Mouse (Mus musculus) ovary, adult 18-20 months (tissue): Measurements from ENCODE around the gene Aifm2.

Experiments used
- DNase-seq: peaks from one replicate; pipeline ENCODE4 v3.0.0; 2022; ENCODE audit warnings: low spot score, mixed read lengths

The Aifm2 gene

GRCm38 (mm10) chr10:61715996-61716864 lies 1.2 kb downstream of the Aifm2 start:
- no peak for DNase-seq

- DNase-seq: no peak
Observed at GRCm38 (mm10) chr10:61717406-61718296, 2.6 kb downstream of the Aifm2 start.

DNA sequence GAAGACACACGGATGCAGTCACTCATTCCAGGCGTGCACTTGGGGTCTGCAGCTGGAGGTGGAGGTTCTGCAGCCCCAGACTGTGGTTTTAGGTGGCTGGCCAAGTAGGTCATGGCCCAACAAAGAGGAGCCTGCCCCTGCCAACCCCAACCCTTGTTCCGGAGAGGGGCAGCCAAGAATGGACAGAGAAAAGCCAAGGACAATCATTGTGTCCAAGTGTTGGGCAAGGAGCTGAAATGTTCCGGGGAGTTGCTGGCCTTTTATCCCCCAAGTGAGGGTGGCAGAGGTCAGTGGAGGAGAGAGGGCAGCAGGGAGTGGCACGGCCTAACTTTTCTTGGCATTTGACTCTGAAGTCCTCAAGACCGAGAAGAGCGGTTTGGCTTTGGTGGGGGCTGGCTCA lies 5.3 kb downstream of the Aifm2 start:
- peak; percentile 47 for DNase-seq

- DNase-seq: no peak
Observed at GRCm38 (mm10) chr10:61722215-61722614, 7.2 kb downstream of the Aifm2 start.

- no peak for DNase-seq
Observed at GRCm38 (mm10) chr10:61723271-61723670, 8.2 kb downstream of the Aifm2 start.

DNA sequence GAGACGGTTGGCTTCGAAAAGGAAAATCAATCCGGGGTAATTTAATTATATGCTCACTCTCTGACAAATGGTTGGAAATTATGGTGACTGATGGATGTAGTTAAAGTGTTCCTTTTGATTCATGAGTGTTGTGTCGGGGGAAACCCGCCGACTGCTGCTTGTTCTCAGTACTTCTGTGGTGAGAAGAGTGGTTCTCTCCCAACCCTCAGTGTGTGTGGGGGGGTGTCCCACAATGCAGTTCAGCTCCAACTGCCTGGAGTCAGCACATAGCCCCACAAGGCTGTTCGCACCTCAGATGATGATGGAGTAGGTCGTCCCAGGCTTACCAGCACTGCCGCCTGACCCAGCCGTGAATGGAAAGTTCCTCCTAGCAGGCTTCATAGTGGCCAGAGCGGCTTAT lies 14.1 kb downstream of the Aifm2 start:
- DNase-seq: no peak

DNA sequence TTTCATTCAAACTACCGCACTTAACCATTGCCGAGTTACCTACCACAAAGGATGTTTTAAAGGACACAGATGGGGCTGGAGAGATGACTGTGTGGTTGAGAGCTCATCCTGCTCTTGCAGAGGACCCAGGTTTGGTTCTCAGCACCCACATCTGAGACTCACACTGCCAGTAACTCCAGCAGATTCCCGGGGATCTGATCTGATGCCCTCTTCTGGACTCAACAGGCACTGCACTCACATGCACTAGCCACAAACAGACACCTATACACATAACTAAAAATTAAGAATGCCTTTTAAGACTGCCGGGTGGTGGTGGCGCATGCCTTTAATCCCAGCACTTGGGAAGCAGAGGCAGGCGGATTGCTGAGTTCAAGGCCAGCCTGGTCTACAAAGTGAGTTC lies 15.1 kb downstream of the Aifm2 start:
- no peak for DNase-seq

DNA sequence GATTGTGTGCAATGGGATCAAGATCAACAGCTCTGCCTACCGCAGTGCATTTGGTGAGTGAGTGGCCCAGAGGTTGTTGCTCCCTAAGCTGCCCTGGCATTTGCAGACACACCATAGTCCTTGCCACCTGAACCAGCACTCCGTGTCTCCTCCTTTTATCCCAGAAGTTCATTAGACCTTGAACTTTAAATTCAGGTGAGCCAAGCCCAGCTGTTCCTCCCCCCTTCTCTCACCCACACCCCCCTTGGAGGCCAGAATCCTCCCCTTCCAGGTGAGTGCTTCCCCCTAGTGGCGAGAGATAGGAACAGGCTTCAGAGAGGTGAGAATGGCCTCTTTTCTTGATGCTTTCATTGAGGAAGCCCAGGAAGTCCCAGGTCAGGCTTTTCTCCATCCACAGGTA lies 19.3 kb downstream of the Aifm2 start:
- no peak for DNase-seq

GRCm38 (mm10) chr10:61736671-61737078 lies 21.6 kb downstream of the Aifm2 start:
- no peak for DNase-seq

GRCm38 (mm10) chr10:61737537-61737936 lies 22.5 kb downstream of the Aifm2 start:
- DNase-seq: no peak

GRCm38 (mm10) chr10:61738126-61738525 lies 23.1 kb downstream of the Aifm2 start:
- no peak for DNase-seq

DNA sequence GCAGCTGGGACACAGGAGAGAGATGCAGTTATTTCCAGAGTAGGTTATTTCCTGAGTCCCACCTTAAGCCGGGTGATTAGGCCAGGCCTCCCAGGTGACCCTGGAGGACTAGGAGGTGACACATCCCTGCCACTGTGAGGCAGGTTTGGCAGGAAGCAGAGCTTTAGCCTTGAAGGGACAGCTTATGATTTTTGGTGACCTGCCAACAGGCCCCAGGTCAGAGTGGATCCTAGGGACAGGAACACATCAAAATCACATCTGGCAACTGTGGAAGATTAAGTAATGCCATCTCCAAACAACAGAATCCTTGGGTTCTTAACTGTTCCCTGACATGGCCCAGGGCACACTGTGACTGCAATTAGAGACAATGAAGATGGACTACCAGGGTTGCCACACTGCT lies 26.2 kb downstream of the Aifm2 start:
- no peak for DNase-seq

- DNase-seq: no peak
Observed at GRCm38 (mm10) chr10:61741873-61742272, 26.8 kb downstream of the Aifm2 start.

DNA sequence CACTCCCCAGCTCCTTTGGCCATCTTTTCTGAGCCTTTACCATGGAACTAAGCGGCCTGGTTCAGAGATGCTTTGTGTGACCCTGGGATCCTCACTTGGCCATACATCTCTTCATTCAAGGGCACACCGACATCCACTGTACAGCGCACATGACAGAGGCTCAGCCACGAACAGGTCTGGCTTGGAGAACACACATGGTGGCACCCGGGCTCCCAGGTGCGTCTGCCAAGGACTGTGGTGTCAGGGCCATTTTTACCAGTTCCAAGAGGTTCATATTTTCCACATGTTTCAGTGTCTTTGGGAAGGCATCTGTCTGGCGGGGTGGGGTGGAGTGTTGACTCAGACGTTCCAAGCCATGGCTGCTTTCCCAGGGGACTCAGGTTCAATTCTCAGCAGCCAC lies 27.3 kb downstream of the Aifm2 start:
- DNase-seq: no peak

DNA sequence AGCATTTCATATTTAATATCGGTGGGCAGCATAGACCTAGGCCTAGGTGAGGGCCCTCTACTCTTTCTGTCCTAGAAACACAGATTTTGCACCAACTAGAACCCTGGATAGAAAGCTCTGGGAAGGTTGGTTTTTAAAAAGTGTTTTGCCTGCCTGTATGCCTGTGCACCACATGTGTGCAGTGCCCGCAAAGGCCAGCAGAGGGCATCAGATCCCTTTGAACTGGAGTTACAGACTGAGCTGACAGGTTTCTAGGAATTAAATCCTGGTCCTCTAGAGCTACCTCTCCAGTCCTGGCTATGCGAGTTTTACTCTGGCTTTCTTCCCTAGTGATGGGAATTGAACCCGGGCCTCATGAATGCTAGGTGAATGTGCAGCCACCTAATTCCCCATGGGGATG lies 30.1 kb downstream of the Aifm2 start:
- DNase-seq: no peak

GRCm38 (mm10) chr10:61747302-61747701 lies 32.2 kb downstream of the Aifm2 start:
- DNase-seq: no peak

GRCm38 (mm10) chr10:61750014-61750413 lies 35.0 kb downstream of the Aifm2 start:
- DNase-seq: no peak

DNA sequence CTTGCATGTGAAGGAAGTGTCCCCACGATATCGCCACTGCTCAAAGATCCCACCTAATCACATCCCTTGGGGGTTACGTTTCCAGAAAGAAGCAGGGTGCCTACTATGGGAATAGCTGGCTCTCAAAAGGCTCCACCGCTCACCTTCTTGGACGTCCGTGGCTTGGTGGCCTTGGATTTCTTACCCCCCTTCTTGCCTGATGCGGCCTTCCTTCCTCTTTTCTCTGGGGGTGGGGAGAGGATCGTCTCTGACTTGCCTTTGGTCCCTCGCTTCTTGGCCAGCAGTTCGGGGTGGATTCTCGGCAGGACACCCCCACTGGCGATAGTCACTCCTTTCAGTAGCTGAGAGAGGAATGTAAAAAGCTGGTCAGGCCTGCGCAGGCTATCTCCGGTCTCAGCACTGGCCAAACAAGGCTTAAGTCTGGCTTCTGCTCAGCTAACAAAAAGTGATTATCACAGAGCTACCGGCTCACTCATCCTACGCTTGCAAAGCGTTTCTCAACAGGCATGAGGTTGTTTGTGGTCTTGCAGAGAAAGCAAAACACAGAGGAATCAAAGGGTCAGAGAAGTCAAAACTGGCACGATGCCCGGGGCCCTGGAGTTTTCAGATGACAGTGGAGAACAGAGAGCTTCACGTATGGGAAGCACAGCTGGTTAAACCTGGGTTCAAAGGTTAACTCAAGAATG lies 36.6 kb downstream of the Aifm2 start:
- DNase-seq: peak; percentile 64

GRCm38 (mm10) chr10:61753071-61753470 lies 38.0 kb downstream of the Aifm2 start:
- DNase-seq: no peak

DNA sequence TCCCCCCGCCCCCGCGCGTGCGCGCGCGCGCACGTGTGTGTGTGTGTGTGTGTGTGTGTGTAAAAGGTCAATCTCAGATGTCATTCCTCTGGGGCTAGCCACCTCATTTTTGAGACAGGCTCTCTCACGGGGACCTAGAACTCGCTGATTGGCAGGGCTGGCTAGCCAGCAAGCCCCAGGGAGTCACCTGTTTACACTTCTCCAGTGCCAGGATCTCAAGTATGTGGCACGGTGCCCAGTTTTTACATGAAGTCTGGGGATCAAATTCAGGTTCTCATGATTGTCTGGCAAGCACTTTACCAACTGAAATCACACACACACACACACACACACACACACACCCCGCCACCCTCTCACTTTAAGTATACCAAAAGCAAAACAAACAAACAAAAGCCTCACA lies 42.0 kb downstream of the Aifm2 start:
- peak; percentile 21 for DNase-seq

- DNase-seq: no peak
Observed at GRCm38 (mm10) chr10:61758904-61759303, 43.8 kb downstream of the Aifm2 start.

DNA sequence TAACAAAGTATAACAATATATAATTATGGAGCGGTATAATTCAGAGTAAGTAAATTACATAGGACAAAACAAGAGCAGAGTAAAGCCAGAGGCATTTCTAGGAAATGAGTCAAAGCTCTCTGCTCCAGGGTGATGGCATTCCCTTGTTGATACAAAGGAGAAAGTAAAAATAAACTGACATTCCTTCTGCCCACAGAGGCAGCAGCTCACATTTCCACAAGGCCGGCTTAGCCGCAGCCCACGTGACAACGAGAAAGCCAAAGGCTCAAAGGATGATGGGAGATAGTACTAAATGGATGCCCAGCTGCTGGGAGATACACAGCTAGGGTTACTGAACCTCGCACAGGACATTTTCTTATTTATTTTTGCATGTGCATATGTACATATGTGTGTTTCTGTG lies 44.8 kb downstream of the Aifm2 start:
- DNase-seq: peak; percentile 54
